Mouse (Mus musculus) kidney, postnatal 4 days (tissue): Measurements from ENCODE around the gene Resp18.

Experiments
- DNase-seq, 2 experiments: peaks; one replicate each; pipeline ENCODE4 v3.0.0; 2021; ENCODE audit warnings: mixed read lengths in 2 of 2

Gene Resp18

DNA sequence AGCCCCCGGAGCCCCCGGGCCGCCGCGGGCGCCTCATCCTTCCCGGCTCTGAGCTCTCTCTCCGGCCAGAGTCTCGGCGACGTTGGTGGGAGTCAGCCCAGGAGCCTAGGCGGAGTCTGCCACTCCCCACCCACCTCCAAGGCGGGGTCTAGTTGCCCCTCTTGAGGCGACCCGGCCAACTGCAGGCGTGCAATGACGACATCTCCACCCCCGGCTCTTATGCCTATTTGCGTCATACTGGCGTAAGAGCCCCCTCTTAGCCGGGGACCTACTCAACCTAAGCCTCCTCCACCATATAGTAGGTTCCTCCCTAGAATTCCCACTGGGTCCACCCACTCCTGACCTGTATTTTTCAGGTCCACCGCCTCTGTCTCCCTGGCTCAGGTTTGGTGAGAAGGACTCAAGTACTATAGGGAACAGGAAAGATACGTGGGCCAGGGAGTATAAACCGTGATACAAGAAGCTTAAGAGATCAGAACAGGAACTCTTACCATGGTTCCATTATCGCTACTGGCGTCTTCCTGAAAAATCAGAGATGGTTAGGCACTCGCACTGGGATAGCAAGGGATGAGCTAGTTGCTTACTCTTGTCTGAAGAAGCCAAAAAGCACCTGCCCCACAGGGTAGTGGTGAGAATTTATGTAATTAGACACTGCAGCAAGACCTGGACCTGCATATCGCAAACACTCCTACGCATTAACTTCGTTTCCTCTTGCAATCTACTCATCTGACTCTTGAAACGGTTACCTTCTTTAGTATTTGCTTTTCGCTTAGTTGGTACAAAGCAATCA is 13.9 kb downstream of the Resp18 start, which contains the start of gene Ptprn:
Gene Ptprn (minus strand): TSS at position 412 of the 790 bp plus-strand sequence.
- no peak for DNase-seq

DNA sequence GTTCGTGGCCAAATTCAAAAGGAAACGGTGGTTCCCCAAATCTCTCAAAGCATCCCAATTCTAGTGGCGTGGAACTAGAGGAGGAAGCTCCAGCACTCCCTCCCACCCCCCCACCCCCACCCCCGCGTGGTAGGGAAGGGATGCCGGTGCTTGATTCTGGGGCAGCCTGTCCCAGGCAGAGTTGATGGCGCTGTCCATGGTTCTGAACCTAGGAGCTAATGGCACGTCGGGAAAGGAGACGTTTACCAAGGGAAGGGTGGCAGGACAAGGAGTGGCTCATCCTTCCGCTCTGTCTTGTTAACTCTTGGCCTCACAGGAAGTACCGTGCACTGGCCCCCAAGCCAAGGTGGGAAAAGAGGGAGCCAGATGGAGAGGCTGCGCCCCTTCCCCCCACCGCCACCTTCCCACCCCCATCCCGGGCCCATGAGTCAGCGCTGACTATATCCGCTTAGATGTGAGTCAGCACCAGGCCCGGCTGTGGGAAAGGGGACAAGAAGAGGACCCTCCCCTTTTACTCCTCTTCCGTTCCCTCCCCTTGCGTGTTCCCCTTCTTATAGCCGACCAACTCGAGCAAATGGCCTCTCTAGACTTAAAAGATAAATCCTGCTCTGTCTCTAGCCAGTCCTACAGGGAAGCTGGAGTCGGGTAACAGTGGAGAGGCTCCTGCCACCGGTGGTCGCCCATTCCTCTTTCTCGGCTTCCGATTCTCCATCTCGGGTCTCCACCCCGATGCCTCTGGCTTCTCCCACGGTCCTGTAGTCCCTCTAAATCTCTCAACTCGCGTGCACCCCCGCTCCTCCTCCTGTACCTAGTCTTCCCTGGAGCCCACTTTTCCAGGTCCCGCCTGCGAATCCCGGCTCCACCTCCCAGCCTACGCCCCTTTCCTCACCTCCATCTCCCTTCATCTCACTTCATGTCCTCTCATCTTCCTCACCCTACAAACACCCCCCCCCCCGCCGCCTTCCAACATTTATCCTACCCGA is 15.0 kb downstream of the Resp18 start:
- peak; percentile 89 to 90 for DNase-seq

GRCm38 (mm10) chr1:75261278-75261677 is 16.9 kb downstream of the Resp18 start:
- DNase-seq, result no peak

DNA sequence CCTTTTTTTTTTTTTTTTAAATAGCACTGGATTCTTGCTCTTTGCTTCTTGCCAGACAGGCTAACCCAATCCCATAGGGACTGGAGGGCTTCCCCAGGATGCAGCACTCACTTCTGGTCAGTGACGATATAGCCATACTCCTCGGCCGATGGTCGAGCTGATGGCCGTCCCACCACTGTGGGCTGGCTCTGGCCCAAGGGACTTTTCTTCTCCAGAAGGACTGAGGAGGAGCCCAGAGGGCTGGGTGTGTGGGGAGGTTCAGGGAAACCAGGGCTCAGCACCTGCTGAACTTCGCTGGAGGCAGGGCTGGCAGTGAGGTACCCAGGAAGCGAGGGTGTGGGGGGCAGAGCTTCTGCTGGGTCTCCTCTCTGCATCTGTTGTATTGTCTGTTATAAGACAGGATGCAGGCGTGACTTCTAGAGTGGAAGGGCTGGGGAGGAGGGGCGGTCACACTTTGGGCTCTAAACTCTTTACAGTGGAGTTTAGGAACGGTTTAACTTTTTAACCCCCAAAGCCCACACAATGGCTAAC is 22.6 kb downstream of the Resp18 start:
- DNase-seq, result no peak

DNA sequence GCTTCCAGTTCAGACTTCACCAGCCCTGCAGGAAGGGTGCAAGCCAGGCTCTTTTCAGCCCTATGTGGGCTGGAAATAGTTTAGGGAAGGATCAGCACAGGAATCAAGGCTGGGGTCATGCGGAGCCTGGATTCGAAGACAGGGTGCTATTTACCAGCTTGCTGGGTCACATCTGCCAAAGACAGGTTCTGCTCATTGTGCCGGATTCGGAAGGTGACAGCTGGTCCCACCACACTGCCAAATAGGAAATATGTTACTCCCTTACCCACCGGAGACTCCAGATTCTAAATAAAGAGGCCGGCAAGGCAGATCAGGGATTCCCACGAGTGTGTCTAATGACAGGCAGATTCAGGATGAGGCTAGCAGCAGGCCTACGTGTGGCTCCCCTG is 23.6 kb downstream of the Resp18 start:
- no peak for DNase-seq

DNA sequence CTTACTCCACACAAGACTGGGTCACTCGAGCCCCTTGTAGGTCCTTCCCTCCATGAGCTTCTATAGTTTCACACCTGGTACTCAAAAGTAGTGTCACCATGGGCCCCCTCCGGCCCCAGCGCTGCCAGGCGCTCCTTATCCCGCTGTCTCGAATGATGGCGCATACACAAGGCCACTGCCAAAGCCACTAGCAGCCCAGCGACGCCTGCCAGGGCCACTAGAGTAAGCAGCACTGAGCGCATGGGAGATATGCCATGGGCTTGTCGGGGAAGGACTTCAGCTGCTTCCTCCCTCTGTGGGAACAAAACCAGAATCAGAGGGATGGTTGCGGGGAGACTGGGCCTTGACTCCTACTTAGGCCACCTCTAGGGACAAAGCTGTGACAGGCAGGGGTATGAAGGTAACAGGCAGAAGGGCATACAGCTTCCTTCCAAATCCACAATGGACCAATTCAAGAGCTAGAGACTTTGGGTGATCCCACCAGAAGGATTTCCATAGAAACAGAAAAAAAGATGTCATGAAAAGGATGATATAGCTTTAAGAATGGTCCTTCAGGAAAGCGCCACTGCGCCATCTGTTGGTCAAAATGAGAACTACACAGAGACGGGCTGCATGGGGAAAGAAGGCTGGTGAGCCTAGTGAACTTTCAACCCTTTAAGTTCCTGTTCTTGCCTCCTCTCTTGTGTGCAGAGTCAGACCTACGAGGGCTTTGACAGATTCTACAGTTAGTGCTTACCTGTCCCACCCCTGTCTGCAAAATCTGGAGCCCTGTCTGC is 24.2 kb downstream of the Resp18 start:
- peak; percentile 89 to 92 for DNase-seq

DNA sequence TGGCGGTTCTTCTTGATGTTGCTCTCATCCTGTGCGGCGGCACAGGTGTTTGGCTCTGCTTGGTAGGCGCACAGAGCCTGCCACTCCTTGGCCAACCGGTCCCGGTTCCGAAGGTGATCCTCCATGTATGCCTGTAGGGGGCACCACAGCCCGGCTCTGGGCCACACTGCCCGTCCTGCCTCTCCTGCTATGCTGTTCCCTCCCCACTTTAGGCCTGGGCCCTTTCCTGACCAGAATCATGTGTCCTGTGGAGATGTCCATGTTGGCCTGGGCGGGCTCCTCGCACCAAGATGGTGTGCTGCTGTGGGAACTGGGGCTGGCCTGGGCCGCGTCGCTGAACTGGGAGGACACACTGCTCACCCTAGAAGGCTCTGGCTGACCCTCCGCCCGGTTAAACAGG is 25.2 kb downstream of the Resp18 start:
- DNase-seq, result no peak

DNA sequence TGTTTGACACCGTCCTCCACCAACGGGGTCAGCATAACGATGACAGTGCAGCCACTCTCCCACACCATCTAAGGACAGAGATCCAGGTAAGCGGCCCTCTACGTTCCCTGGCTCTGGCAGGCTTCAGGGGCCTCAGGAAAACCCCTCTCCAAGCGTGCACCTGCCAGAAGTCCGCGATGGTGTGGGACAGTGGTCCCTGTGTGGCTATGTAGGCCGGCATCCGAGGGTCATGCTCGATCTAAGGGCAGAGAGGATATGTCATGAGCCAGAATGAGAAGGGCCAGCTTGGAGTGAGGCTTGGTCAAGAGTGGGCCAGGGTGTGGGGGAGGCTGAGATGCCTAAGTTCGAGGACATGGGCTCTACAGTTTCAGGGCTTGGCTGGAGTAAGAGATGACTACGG is 25.9 kb downstream of the Resp18 start:
- no peak for DNase-seq

DNA sequence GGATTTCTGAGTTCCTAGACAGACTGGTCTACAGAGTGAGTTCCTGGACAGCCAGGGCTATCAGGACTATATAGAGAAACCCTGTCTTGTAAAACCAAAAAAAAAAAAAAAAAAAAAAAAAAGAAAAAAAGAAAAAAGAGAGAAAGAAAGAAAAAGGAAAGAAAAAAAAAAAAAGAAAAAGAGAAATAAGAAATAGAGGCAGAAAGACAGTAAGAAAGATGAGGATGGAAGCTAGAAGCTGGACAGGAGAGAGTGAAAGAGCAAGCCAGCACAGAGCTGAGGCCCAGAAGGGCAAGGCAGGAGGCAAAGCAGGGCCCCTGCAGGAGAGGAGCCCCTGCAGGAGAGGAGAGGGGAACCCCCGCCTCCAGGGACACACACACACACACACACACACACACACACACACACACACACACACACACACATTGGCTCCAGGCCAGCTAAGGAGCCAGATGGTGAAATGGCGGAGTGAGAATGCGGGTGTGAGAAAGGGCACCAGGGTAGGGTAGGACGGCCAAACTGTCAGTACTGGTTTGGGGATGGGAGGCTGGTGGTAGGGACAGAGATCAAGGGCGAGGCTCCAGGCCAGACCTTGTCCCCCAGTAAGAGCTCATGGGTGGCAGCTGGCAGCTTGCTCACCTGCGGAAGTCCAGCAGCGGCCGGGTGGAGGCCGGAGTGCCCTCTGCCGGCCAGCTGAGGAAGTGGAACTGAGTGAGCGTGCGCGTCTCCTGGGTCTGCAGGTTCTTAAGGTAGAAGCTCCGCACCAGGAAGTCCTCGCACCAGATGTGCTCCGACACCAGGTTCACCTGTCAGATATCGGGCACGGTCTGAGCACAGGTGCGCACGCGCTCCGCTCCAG is 26.9 kb downstream of the Resp18 start:
- DNase-seq, result peak; percentile 84 to 89

DNA sequence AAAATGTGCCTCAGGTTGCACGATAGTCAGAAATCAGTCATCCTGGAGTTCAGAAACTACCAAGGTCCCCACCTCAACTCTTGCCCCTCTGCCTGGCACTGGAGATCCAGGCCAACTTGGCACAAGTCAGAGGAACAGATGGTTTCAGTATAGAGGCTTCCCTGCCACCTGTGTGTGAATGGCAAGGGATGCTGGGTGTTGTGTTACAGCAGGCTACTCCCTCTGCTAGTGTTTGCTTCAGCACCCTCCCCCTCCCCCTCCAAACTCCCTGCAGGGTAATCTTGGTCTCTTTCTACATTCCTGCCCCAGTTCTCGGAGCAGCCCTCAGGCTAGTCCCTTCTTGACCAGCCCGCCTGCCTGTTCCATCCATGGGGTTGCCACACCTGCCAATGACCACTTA is 27.7 kb downstream of the Resp18 start:
- DNase-seq, result peak in 1 of 2 experiments; percentile 31

DNA sequence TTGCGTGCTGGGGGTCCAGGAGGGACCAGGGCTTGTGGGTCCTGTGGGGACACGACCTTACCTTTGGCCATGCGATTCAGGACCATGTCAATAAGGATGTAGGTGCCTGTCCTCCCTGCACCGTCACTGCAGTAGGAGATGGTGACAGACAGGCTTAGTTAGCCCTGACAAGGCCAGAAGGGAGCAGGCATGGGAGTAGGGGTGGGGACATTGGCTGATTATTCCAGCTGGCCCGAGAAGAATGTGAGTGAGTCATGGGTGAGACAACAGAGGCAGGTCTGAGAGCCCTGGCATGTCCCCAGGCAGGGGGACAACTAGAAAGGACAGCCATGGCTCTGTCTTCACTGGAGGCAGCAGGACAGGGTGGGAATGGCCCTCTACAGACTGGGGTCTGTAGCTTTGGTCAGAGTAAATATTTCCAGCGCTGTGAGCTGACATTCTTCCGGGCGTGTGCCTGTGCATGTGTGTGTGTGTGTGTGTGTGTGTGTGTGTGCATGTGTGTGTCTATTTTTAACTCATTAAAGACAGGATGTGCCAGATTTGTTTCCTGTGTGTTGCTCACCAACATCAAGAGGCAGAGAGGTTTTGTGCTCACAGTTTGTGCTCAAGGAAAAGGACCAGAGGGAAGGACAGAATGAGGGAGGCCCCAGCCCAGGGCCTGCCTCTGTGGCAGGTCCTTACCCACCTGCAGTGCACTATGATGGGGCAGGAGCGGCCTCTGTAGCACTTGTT is 30.0 kb downstream of the Resp18 start:
- DNase-seq, result peak in 1 of 2 experiments; percentile 49

DNA sequence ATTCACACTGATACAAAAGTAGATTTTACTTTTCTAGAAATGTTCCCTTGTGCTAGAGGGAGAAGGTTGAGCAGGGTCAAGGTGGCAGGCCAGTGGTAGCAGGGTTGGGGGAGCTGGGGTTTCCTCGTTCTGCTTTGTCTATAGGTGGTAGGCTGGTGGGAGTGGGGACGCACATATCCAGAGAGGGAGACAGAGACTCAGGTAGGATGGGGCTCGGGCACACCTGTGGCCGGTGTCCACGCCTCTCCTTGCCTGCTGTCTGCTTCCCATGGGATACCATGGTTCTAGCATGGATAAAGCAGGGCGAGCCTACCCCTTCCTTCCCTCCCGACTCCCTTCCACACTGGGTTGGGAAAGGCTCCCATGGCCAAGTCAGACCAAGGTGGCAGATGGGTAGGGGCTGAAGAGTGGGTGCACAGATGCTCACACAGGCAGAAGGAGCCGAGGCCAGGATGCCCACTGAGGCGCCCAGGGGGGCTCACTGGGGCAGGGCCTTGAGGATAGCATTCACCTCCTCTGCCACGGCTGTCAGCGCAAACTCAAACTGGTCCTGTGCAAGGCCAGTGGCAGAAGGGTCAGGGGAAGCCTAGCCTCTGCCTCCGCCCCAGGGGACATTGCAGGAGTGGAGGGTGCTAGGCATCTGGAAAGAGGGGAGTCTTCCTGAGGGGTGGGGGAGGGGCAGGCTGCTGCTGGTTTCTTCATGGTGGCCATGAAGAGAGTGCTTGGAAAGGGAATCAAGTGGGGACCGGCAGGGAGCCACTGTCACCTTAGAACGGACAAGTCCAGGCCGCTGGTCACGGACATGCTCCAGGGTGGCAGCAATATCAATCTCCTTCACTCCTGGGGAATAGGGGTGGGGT is 30.9 kb downstream of the Resp18 start:
- no peak for DNase-seq

- DNase-seq, result peak; percentile 60 to 68
Observed at GRCm38 (mm10) chr1:75244836-75245235, 33.4 kb downstream of the Resp18 start.

- no peak for DNase-seq
Observed at GRCm38 (mm10) chr1:75244175-75244826, 33.9 kb downstream of the Resp18 start.

- no peak for DNase-seq
Observed at GRCm38 (mm10) chr1:75243411-75243810, 34.8 kb downstream of the Resp18 start.

DNA sequence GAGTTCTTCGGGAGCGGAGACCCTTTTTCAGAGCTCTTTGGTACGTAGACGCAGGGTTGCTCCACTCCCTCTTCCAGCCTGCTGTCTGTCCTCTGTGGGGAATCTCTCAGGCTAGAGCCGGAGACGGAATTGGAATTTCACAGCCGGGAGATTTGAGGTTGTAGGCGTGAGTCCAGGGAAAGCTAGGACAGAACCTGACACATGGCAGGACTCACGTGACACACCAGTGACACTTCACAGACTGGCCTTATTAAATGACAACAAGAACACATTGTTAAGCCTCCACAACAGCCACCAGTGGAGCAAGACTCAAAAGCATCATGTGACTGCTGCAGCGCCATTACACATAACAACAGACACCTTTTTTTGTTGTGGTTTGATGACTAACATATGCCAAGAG is 38.6 kb downstream of the Resp18 start:
- no peak for DNase-seq

- peak; percentile 86 to 92 for DNase-seq
Observed at GRCm38 (mm10) chr1:75236117-75237050, 41.8 kb downstream of the Resp18 start, which contains the start of gene Dnajb2. Dnajb2 (plus strand) TSS chr1:75236406.

GRCm38 (mm10) chr1:75234606-75235005 is 43.6 kb downstream of the Resp18 start:
- DNase-seq, result peak; percentile 76 to 82
